Mouse (Mus musculus) C2C12 (cell line): ENCODE results near the gene Grik2.

Experiments
- CEBPB ChIP-seq: IDR thresholded peaks from one replicate; pipeline ENCODE4 v1.6.1; 2011; ENCODE audit warnings: low read depth, mild to moderate bottlenecking, control low read depth, moderate library complexity
- CTCF ChIP-seq: IDR thresholded peaks from one replicate; pipeline ENCODE4 v1.5.1; 2011; ENCODE audit not compliant: control insufficient read depth, insufficient read depth, insufficient read length
- MAX ChIP-seq: IDR thresholded peaks from one replicate; pipeline ENCODE4 v1.6.1; 2011; ENCODE audit warnings: mild to moderate bottlenecking, control low read depth
- MYOD1 ChIP-seq: IDR thresholded peaks from one replicate; pipeline ENCODE4 v1.6.1; 2011; ENCODE audit warnings: low read depth; ENCODE audit not compliant: control insufficient read depth, insufficient read length
- USF1 ChIP-seq: IDR thresholded peaks from one replicate; pipeline ENCODE4 v1.6.1; 2011; ENCODE audit warnings: low read depth, mild to moderate bottlenecking, control low read depth, moderate library complexity

- TF ChIP-seq CTCF (no peak), USF1 (no peak), MAX (no peak), MYOD1 (no peak), CEBPB (no peak)
These were observed 405.6 kb downstream of the Grik2 start for GRCm38 (mm10) chr10:49382996-49383395.
